24 mouse cellular contexts compared by ENCODE assay signal in the genomic region with DNA sequence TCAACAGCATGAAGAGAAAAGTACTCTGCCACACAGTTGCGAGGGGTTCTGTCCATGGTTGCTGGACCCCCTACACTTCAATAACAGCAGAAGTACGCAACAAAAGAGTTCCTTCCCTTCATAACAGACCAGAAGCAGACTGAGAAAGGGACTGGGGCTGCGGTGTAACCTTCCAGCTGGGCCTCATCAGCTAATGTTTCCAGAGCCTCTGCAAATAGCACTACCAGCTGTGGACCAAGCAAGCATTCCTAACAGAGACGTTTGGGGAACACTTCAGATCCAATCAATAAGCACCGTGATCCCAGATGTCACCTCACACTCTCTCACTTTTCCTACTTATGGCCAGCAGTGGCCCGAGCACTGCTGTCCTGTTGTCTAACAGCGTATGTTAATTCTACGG. TPM values are rescaled to one million over a fixed set of nuclear protein-coding genes. Genes with fewer than 3 reads are reported as not detected.
DNase-seq lines count a peak whose midpoint lies in the region; ATAC-seq lines count a peak whose summit lies in the region.
"Had no signal": no experiment of that assay in that cellular context is flagged by ENCODE, and none has a peak within 500 bp of the region (broad histone marks: within the 10 kb centered on the region; RNA-seq: fewer than 3 reads in every experiment).

No protein-coding gene starts in this region.

- no peaks in the 10 kb centered on the region for H3K9me3 ChIP-seq in embryonic facial prominence, embryonic 11.5 days (replicated peaks; ENCODE audit: control insufficient read depth, low read length)
- no peaks in the 10 kb centered on the region for H3K9me3 ChIP-seq in embryonic facial prominence, embryonic 10.5 days
- no peaks in the 10 kb centered on the region for H3K9me3 ChIP-seq in lung, embryonic 15.5 days
- H3K9me3 ChIP-seq: forebrain, embryonic 13.5 days; G1E; heart, embryonic 13.5 days; hindbrain, embryonic 13.5 days had no signal

- H3K27ac ChIP-seq in embryonic facial prominence, embryonic 11.5 days (replicated peaks; ENCODE audit: low read depth, low read length): no peak overlapping the region
- no peak overlapping the region for H3K27ac ChIP-seq in embryonic facial prominence, embryonic 10.5 days (replicated peaks)
- no peak overlapping the region for H3K27ac ChIP-seq in lung, embryonic 15.5 days
- H3K27ac ChIP-seq: forebrain, embryonic 13.5 days; heart, embryonic 13.5 days; hindbrain, embryonic 13.5 days had no signal

- no peak for ATAC-seq in embryonic facial prominence, embryonic 11.5 days (replicated peaks; ENCODE audit: insufficient number of reproducible peaks, low FRiP score, low TSS enrichment, low read depth)
- ATAC-seq in lung, embryonic 15.5 days (ENCODE audit: borderline replicate concordance, extremely low read depth, low FRiP score, low TSS enrichment): peak; percentile 39; the same call in 1 of the 2 replicates
- ATAC-seq: CD4-positive, CD25-positive, alpha-beta regulatory T cell, adult 4 months; forebrain, embryonic 13.5 days; forebrain, postnatal 0 days had no signal

- H3K4me2 ChIP-seq in embryonic facial prominence, embryonic 11.5 days (ENCODE audit: low read depth, low read length): no peak overlapping the region
- no peak overlapping the region for H3K4me2 ChIP-seq in lung, embryonic 15.5 days
- H3K4me2 ChIP-seq: forebrain, embryonic 13.5 days; heart, embryonic 13.5 days; hindbrain, embryonic 13.5 days had no signal

- DNase-seq in embryonic facial prominence, embryonic 11.5 days (ENCODE audit: low spot score): peak; percentile 5
- no peak for DNase-seq in embryonic facial prominence, embryonic 10.5 days (ENCODE audit: low spot score)
- DNase-seq in kidney, postnatal 10 days: peak; percentile 19
- no peak for DNase-seq in kidney, adult 18-20 months
- no peak for DNase-seq in lung, postnatal 25 days (ENCODE audit: low spot score)
- peak; percentile 13 for DNase-seq in mesoderm, embryonic 11.5 days (ENCODE audit: low read depth, low spot score)
- DNase-seq: adrenal gland, postnatal 10 days; B cell, adult 2 months; cerebellum, adult 11-12 months; cerebellum, adult 9-10 months; cerebellum, postnatal 25 days; forebrain, postnatal 0 days; gastrocnemius, postnatal 36 days; heart, adult 11 months had no signal

- H3K9ac ChIP-seq in embryonic facial prominence, embryonic 11.5 days (replicated peaks; ENCODE audit: low read length): no peak overlapping the region
- H3K9ac ChIP-seq in lung, embryonic 15.5 days: no peak overlapping the region
- H3K9ac ChIP-seq: forebrain, embryonic 13.5 days; forebrain, postnatal 0 days; heart, embryonic 13.5 days; hindbrain, embryonic 13.5 days had no signal

- H3K4me1 ChIP-seq in embryonic facial prominence, embryonic 11.5 days (ENCODE audit: control insufficient read depth, insufficient read depth, low read length): no peaks in the 10 kb centered on the region
- no peaks in the 10 kb centered on the region for H3K4me1 ChIP-seq in embryonic facial prominence, embryonic 10.5 days
- no peaks in the 10 kb centered on the region for H3K4me1 ChIP-seq in lung, embryonic 15.5 days
- H3K4me1 ChIP-seq: hindbrain, embryonic 13.5 days had no signal

- no peak overlapping the region for H3K4me3 ChIP-seq in embryonic facial prominence, embryonic 11.5 days (ENCODE audit: low read depth, low read length)
- H3K4me3 ChIP-seq in embryonic facial prominence, embryonic 10.5 days: no peak overlapping the region
- H3K4me3 ChIP-seq in lung, embryonic 15.5 days: no peak overlapping the region
- H3K4me3 ChIP-seq: forebrain, embryonic 13.5 days; heart, embryonic 13.5 days; hindbrain, embryonic 13.5 days had no signal

- WGBS in embryonic facial prominence, embryonic 11.5 days: 70% methylated on average over 8 of the region's 8 CpGs
- 74% methylated on average over 8 of the region's 8 CpGs for WGBS in embryonic facial prominence, embryonic 10.5 days
- 49% methylated on average over 8 of the region's 8 CpGs for WGBS in lung, embryonic 15.5 days

- no peaks in the 10 kb centered on the region for H3K36me3 ChIP-seq in embryonic facial prominence, embryonic 11.5 days (replicated peaks; ENCODE audit: control insufficient read depth, insufficient read depth, low read depth, low read length)
- no peaks in the 10 kb centered on the region for H3K36me3 ChIP-seq in embryonic facial prominence, embryonic 10.5 days (replicated peaks)
- H3K36me3 ChIP-seq in lung, embryonic 15.5 days: no peaks in the 10 kb centered on the region
- H3K36me3 ChIP-seq: G1E; heart, embryonic 13.5 days; hindbrain, embryonic 13.5 days had no signal

- H3K27me3 ChIP-seq in embryonic facial prominence, embryonic 11.5 days (ENCODE audit: control insufficient read depth, insufficient read depth, low read length): no peaks in the 10 kb centered on the region
- H3K27me3 ChIP-seq in embryonic facial prominence, embryonic 10.5 days (replicated peaks; ENCODE audit: low read depth, poor library complexity, severe bottlenecking): peaks cover 94% of the 10 kb centered on the region
- H3K27me3 ChIP-seq in lung, embryonic 15.5 days: peaks cover 3% of the 10 kb centered on the region; the same call in 1 of the 2 replicates
- H3K27me3 ChIP-seq: forebrain, embryonic 13.5 days; hindbrain, embryonic 13.5 days had no signal

RNA-seq across cellular contexts. Expression of a gene that starts 34.1 kb away (rescaled TPM):
- polyA plus RNA-seq in embryonic facial prominence, embryonic 11.5 days (2014; fragmentation: Nextera tagmentation; extraction: Ambion mirVana): not detected in 2 replicates
- not detected in 2 replicates for polyA plus RNA-seq in embryonic facial prominence, embryonic 10.5 days (2016; fragmentation: Nextera tagmentation; extraction: Ambion mirVana)
- polyA plus RNA-seq in lung, embryonic 15.5 days (2015; fragmentation: Nextera tagmentation; extraction: Ambion mirVana): not detected in 2 replicates
- polyA plus RNA-seq: brain, embryonic 14.5 days; CD4-positive, CD25-positive, alpha-beta regulatory T cell, adult 4 months; cortical plate, adult 2 months; embryonic facial prominence, embryonic 14.5 days; forebrain, embryonic 13.5 days; forebrain, postnatal 0 days; G1E; heart, embryonic 13.5 days; heart, postnatal 0 days; hindbrain, embryonic 13.5 days had no signal

RNA-seq across cellular contexts. Expression of a gene that starts 37.3 kb away (rescaled TPM):
- polyA plus RNA-seq in embryonic facial prominence, embryonic 11.5 days (2014; fragmentation: Nextera tagmentation; extraction: Ambion mirVana): not detected in 2 replicates
- not detected in 2 replicates for polyA plus RNA-seq in embryonic facial prominence, embryonic 10.5 days (2016; fragmentation: Nextera tagmentation; extraction: Ambion mirVana)
- not detected in 2 replicates for polyA plus RNA-seq in lung, embryonic 15.5 days (2015; fragmentation: Nextera tagmentation; extraction: Ambion mirVana)
- polyA plus RNA-seq: brain, embryonic 14.5 days; CD4-positive, CD25-positive, alpha-beta regulatory T cell, adult 4 months; cortical plate, adult 2 months; embryonic facial prominence, embryonic 14.5 days; forebrain, embryonic 13.5 days; forebrain, postnatal 0 days; G1E; heart, embryonic 13.5 days; heart, postnatal 0 days; hindbrain, embryonic 13.5 days had no signal

RNA-seq across cellular contexts. Expression of a gene that starts 40.5 kb away (rescaled TPM):
- polyA plus RNA-seq in embryonic facial prominence, embryonic 11.5 days (2014; fragmentation: Nextera tagmentation; extraction: Ambion mirVana): not detected in 2 replicates
- not detected in 2 replicates for polyA plus RNA-seq in embryonic facial prominence, embryonic 10.5 days (2016; fragmentation: Nextera tagmentation; extraction: Ambion mirVana)
- polyA plus RNA-seq in lung, embryonic 15.5 days (2015; fragmentation: Nextera tagmentation; extraction: Ambion mirVana): not detected in 2 replicates
- polyA plus RNA-seq: brain, embryonic 14.5 days; CD4-positive, CD25-positive, alpha-beta regulatory T cell, adult 4 months; cortical plate, adult 2 months; embryonic facial prominence, embryonic 14.5 days; forebrain, embryonic 13.5 days; forebrain, postnatal 0 days; G1E; heart, embryonic 13.5 days; heart, postnatal 0 days; hindbrain, embryonic 13.5 days had no signal

RNA-seq across cellular contexts. Expression of a gene that starts 43.7 kb away (rescaled TPM):
- not detected in 2 replicates for polyA plus RNA-seq in embryonic facial prominence, embryonic 11.5 days (2014; fragmentation: Nextera tagmentation; extraction: Ambion mirVana)
- not detected in 2 replicates for polyA plus RNA-seq in embryonic facial prominence, embryonic 10.5 days (2016; fragmentation: Nextera tagmentation; extraction: Ambion mirVana)
- polyA plus RNA-seq in lung, embryonic 15.5 days (2015; fragmentation: Nextera tagmentation; extraction: Ambion mirVana): not detected in 2 replicates
- polyA plus RNA-seq: brain, embryonic 14.5 days; CD4-positive, CD25-positive, alpha-beta regulatory T cell, adult 4 months; cortical plate, adult 2 months; embryonic facial prominence, embryonic 14.5 days; forebrain, embryonic 13.5 days; forebrain, postnatal 0 days; G1E; heart, embryonic 13.5 days; heart, postnatal 0 days; hindbrain, embryonic 13.5 days had no signal

RNA-seq across cellular contexts. Expression of a gene that starts 46.8 kb away (rescaled TPM):
- polyA plus RNA-seq in embryonic facial prominence, embryonic 11.5 days (2014; fragmentation: Nextera tagmentation; extraction: Ambion mirVana): not detected in 2 replicates
- polyA plus RNA-seq in embryonic facial prominence, embryonic 10.5 days (2016; fragmentation: Nextera tagmentation; extraction: Ambion mirVana): not detected in 2 replicates
- polyA plus RNA-seq in lung, embryonic 15.5 days (2015; fragmentation: Nextera tagmentation; extraction: Ambion mirVana): not detected in 2 replicates
- polyA plus RNA-seq: brain, embryonic 14.5 days; CD4-positive, CD25-positive, alpha-beta regulatory T cell, adult 4 months; cortical plate, adult 2 months; embryonic facial prominence, embryonic 14.5 days; forebrain, embryonic 13.5 days; forebrain, postnatal 0 days; G1E; heart, embryonic 13.5 days; heart, postnatal 0 days; hindbrain, embryonic 13.5 days had no signal

Comparison
In these comparisons a context has a peak if more than half of its experiments do, and no peak if none do; other contexts are left out.
1. DNase-seq: peak in embryonic facial prominence, embryonic 11.5 days (single experiment), kidney, postnatal 10 days (single experiment) and mesoderm, embryonic 11.5 days (single experiment); none in embryonic facial prominence, embryonic 10.5 days (single experiment), kidney, adult 18-20 months (single experiment) and lung, postnatal 25 days (single experiment).